In the genomic region with DNA sequence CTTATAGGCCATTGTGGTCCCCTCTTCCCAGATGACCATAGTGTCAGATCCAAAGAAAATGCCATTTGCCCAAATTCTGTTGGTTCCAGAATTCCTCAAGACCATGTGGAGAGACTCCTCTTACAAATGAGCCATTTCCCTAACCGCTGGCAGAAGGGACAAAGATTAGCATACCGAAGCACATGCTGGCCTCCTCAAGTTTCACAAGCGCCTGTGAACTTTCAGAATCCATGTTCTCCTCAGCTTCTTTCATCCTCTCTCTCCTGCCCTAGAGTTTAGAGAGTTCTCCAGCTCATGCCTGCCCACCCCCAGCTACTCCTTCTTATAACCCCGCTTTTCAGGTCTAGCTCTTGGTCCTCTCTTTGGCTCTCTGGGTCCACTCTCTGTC, we compare ENCODE assay signal across 24 mouse cellular contexts. TPM values are rescaled to one million over a fixed set of nuclear protein-coding genes. Genes with fewer than 3 reads are reported as not detected.
DNase-seq lines count a peak whose midpoint lies in the region; ATAC-seq lines count a peak whose summit lies in the region.
"Had no signal": no experiment of that assay in that cellular context is flagged by ENCODE, and none has a peak within 500 bp of the region (broad histone marks: within the 10 kb centered on the region; RNA-seq: fewer than 3 reads in every experiment).

No protein-coding gene starts in this region.

- H3K36me3 ChIP-seq in lung, embryonic 16.5 days (ENCODE audit: control insufficient read depth, insufficient read depth, low read length) = 0 out of 2 replicates have a peak, but pooled peaks cover 3% of the 10 kb centered on the region
- no peaks in the 10 kb centered on the region for H3K36me3 ChIP-seq in embryonic facial prominence, embryonic 14.5 days (ENCODE audit: control insufficient read depth, insufficient read depth, low read length)
- H3K36me3 ChIP-seq in limb, embryonic 11.5 days (ENCODE audit: control insufficient read depth, insufficient read depth, low read length) = no peaks in the 10 kb centered on the region
- no peaks in the 10 kb centered on the region for H3K36me3 ChIP-seq in heart, embryonic 12.5 days
- H3K36me3 ChIP-seq: hindbrain, embryonic 15.5 days; intestine, embryonic 15.5 days; liver, embryonic 13.5 days; midbrain, embryonic 15.5 days; neural tube, embryonic 13.5 days had no signal

- no peak overlapping the region for H3K4me3 ChIP-seq in lung, embryonic 16.5 days (ENCODE audit: low read length)
- no peak overlapping the region for H3K4me3 ChIP-seq in embryonic facial prominence, embryonic 14.5 days (ENCODE audit: low read depth, low read length)
- no peak overlapping the region for H3K4me3 ChIP-seq in limb, embryonic 11.5 days (ENCODE audit: low read depth, low read length)
- no peak overlapping the region for H3K4me3 ChIP-seq in heart, embryonic 12.5 days
- H3K4me3 ChIP-seq: forebrain, embryonic 13.5 days; gastrocnemius, adult 2 months; hindbrain, embryonic 15.5 days; intestine, embryonic 15.5 days; liver, embryonic 13.5 days; midbrain, embryonic 15.5 days; neural tube, embryonic 13.5 days had no signal

- no peak overlapping the region; the same call in 1 of the 2 replicates for H3K27ac ChIP-seq in lung, embryonic 16.5 days (ENCODE audit: low read length)
- H3K27ac ChIP-seq in embryonic facial prominence, embryonic 14.5 days (replicated peaks; ENCODE audit: low read depth, low read length) = peak overlapping the region; percentile 46
- no peak overlapping the region for H3K27ac ChIP-seq in limb, embryonic 11.5 days (replicated peaks; ENCODE audit: low read depth, low read length)
- H3K27ac ChIP-seq in heart, embryonic 12.5 days (ENCODE audit: poor library complexity, severe bottlenecking) = no peak overlapping the region
- H3K27ac ChIP-seq: forebrain, embryonic 13.5 days; gastrocnemius, adult 2 months; hindbrain, embryonic 15.5 days; intestine, embryonic 15.5 days; liver, embryonic 13.5 days; macrophage; midbrain, embryonic 15.5 days; neural tube, embryonic 13.5 days had no signal

- H3K9ac ChIP-seq in lung, embryonic 16.5 days (ENCODE audit: low read length) = no peak overlapping the region
- no peak overlapping the region for H3K9ac ChIP-seq in embryonic facial prominence, embryonic 14.5 days (ENCODE audit: low read depth, low read length)
- H3K9ac ChIP-seq in limb, embryonic 11.5 days (ENCODE audit: low read length) = no peak overlapping the region
- H3K9ac ChIP-seq in heart, embryonic 12.5 days = no peak overlapping the region
- H3K9ac ChIP-seq: forebrain, embryonic 13.5 days; hindbrain, embryonic 15.5 days; intestine, embryonic 15.5 days; liver, embryonic 13.5 days; midbrain, embryonic 15.5 days; neural tube, embryonic 13.5 days had no signal

- ATAC-seq in lung, embryonic 16.5 days (ENCODE audit: low read depth) = 0 out of 2 replicates have a peak, but pooled peaks have one; percentile 49
- peak; percentile 45; the same call in 1 of the 2 replicates for ATAC-seq in embryonic facial prominence, embryonic 14.5 days (ENCODE audit: low read depth)
- peak; percentile 3; the same call in 1 of the 2 replicates for ATAC-seq in limb, embryonic 11.5 days (ENCODE audit: insufficient number of reproducible peaks, low FRiP score, low TSS enrichment, low read depth)
- ATAC-seq in heart, embryonic 12.5 days (ENCODE audit: insufficient number of reproducible peaks, low FRiP score) = no peak
- ATAC-seq: forebrain, embryonic 13.5 days; midbrain, embryonic 15.5 days had no signal

- no peak for DNase-seq in lung, postnatal 25 days (ENCODE audit: low spot score)
- peak; percentile 70 for DNase-seq in embryonic facial prominence, embryonic 14.5 days (ENCODE audit: low spot score)
- peak; percentile 38 for DNase-seq in limb, embryonic 11.5 days (ENCODE audit: low spot score)
- DNase-seq in heart, postnatal 4 days = no peak
- no peak for DNase-seq in left cerebral cortex, adult 11 months (ENCODE audit: low spot score)
- DNase-seq: adrenal gland, adult 2 months; cerebellum, adult 11-12 months; cerebellum, postnatal 10 days; gastrocnemius, adult 2 months; left cerebral cortex, postnatal 4 days; liver, embryonic 13.5 days; lung, adult 2 months; retina, postnatal 1 day; right cerebral cortex, postnatal 25 days; spleen, adult 18-20 months had no signal

- no peaks in the 10 kb centered on the region for H3K27me3 ChIP-seq in lung, embryonic 16.5 days (ENCODE audit: control insufficient read depth, insufficient read depth, low read depth, low read length)
- no peaks in the 10 kb centered on the region for H3K27me3 ChIP-seq in embryonic facial prominence, embryonic 14.5 days (replicated peaks; ENCODE audit: control insufficient read depth, insufficient read depth, low read length)
- H3K27me3 ChIP-seq in limb, embryonic 11.5 days (ENCODE audit: control insufficient read depth, insufficient read depth, low read length) = no peaks in the 10 kb centered on the region
- no peaks in the 10 kb centered on the region for H3K27me3 ChIP-seq in heart, embryonic 12.5 days (replicated peaks)
- H3K27me3 ChIP-seq: forebrain, embryonic 13.5 days; hindbrain, embryonic 15.5 days; intestine, embryonic 15.5 days; liver, embryonic 13.5 days; midbrain, embryonic 15.5 days; neural tube, embryonic 13.5 days had no signal

- H3K4me2 ChIP-seq in lung, embryonic 16.5 days (ENCODE audit: low read depth, low read length) = no peak overlapping the region
- no peak overlapping the region for H3K4me2 ChIP-seq in embryonic facial prominence, embryonic 14.5 days (ENCODE audit: low read depth, low read length)
- no peak overlapping the region for H3K4me2 ChIP-seq in limb, embryonic 11.5 days (ENCODE audit: low read depth, severe bottlenecking)
- no peak overlapping the region for H3K4me2 ChIP-seq in heart, embryonic 12.5 days
- H3K4me2 ChIP-seq: forebrain, embryonic 13.5 days; hindbrain, embryonic 15.5 days; intestine, embryonic 15.5 days; liver, embryonic 13.5 days; midbrain, embryonic 15.5 days; neural tube, embryonic 13.5 days had no signal

- H3K4me1 ChIP-seq in lung, embryonic 16.5 days (replicated peaks; ENCODE audit: control insufficient read depth, insufficient read depth, low read length) = peaks cover 10% of the 10 kb centered on the region
- H3K4me1 ChIP-seq in embryonic facial prominence, embryonic 14.5 days (ENCODE audit: control insufficient read depth, insufficient read depth, low read length) = peaks cover 29% of the 10 kb centered on the region
- peaks cover 7% of the 10 kb centered on the region for H3K4me1 ChIP-seq in limb, embryonic 11.5 days (ENCODE audit: control insufficient read depth, insufficient read depth, low read length)
- peaks cover 39% of the 10 kb centered on the region for H3K4me1 ChIP-seq in heart, embryonic 12.5 days (replicated peaks)
- H3K4me1 ChIP-seq: forebrain, embryonic 13.5 days; intestine, embryonic 15.5 days; liver, embryonic 13.5 days; midbrain, embryonic 15.5 days had no signal

- WGBS in lung, embryonic 16.5 days = 55% methylated on average over 4 of the region's 4 CpGs
- WGBS in embryonic facial prominence, embryonic 14.5 days = 32% methylated on average over 4 of the region's 4 CpGs
- WGBS in limb, embryonic 11.5 days = 29% methylated on average over 4 of the region's 4 CpGs
- WGBS in heart, embryonic 12.5 days = 65% methylated on average over 4 of the region's 4 CpGs

- H3K9me3 ChIP-seq in lung, embryonic 16.5 days (ENCODE audit: control insufficient read depth, low read length) = peaks cover 3% of the 10 kb centered on the region
- 0 out of 2 replicates have a peak, but pooled peaks cover 5% of the 10 kb centered on the region for H3K9me3 ChIP-seq in embryonic facial prominence, embryonic 14.5 days (ENCODE audit: control insufficient read depth, low read length)
- H3K9me3 ChIP-seq in limb, embryonic 11.5 days (ENCODE audit: control insufficient read depth, low read length) = no peaks in the 10 kb centered on the region
- H3K9me3 ChIP-seq in heart, embryonic 12.5 days (replicated peaks) = 0 out of 2 replicates have a peak, but pooled peaks cover 5% of the 10 kb centered on the region
- H3K9me3 ChIP-seq: forebrain, embryonic 13.5 days; hindbrain, embryonic 15.5 days; intestine, embryonic 15.5 days; liver, embryonic 13.5 days; midbrain, embryonic 15.5 days; neural tube, embryonic 13.5 days had no signal

RNA-seq across cellular contexts. Expression of a gene that starts 35.6 kb away (rescaled TPM):
- polyA plus RNA-seq in lung, embryonic 16.5 days (2015; fragmentation: Nextera tagmentation; extraction: Ambion mirVana) = 56.7 and 57.0 TPM in 2 replicates
- polyA plus RNA-seq in embryonic facial prominence, embryonic 14.5 days (2014; fragmentation: Nextera tagmentation; extraction: Ambion mirVana) = 39.8 and 47.9 TPM in 2 replicates
- 37.9 and 38.5 TPM in 2 replicates for polyA plus RNA-seq in limb, embryonic 11.5 days (2014; fragmentation: Nextera tagmentation; extraction: Ambion mirVana)
- 10 to 100 TPM; 60.9 to 66.7 TPM for total RNA-seq in heart, postnatal 4 days (2021)
- polyA plus RNA-seq in heart, embryonic 12.5 days (2016; fragmentation: Nextera tagmentation; extraction: Ambion mirVana) = 30.7 and 32.1 TPM in 2 replicates
- total RNA-seq: MEL had no signal

Comparison
In these comparisons a context has a peak if more than half of its experiments do, and no peak if none do; other contexts are left out.
1. DNase-seq: peak in embryonic facial prominence, embryonic 14.5 days (single experiment) and limb, embryonic 11.5 days (single experiment); none in lung, postnatal 25 days (single experiment), heart, postnatal 4 days (single experiment) and left cerebral cortex, adult 11 months (single experiment).